Mouse (Mus musculus) cerebellum, adult 11-12 months (tissue): ENCODE data around the gene Mfsd2a.

ENCODE experiments used
- DNase-seq: peaks from one replicate; pipeline ENCODE4 v3.0.0; 2022

Mfsd2a gene

DNA sequence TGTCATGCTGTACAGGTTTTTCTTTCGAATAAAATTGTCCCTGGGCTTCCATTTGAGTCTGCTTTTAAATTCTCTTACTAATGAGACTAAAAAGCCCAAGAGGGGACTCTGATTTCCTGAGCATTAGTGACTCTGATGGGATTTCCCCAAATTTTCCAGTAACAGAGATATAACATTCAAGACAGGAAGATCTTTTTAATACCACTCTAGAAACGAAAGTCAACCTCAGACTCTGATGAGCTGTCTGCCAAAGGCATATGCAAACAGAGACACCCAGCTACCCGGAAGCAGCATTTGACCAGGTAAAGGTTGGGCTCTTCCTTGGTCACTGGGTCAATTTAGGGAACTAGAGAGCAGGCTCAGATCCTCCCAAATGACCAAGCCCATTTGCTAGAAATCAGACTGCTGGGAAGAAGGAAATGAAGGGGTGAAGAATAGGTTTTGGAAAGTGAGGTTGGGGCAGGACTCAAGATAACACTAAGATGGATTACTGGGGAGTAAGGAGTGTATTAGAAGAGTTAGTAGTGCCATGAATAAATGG is 27.9 kb downstream of the Mfsd2a start:
- DNase-seq, result no peak

GRCm38 (mm10) chr4:122932239-122932978 is 28.6 kb downstream of the Mfsd2a start:
- no peak for DNase-seq

DNA sequence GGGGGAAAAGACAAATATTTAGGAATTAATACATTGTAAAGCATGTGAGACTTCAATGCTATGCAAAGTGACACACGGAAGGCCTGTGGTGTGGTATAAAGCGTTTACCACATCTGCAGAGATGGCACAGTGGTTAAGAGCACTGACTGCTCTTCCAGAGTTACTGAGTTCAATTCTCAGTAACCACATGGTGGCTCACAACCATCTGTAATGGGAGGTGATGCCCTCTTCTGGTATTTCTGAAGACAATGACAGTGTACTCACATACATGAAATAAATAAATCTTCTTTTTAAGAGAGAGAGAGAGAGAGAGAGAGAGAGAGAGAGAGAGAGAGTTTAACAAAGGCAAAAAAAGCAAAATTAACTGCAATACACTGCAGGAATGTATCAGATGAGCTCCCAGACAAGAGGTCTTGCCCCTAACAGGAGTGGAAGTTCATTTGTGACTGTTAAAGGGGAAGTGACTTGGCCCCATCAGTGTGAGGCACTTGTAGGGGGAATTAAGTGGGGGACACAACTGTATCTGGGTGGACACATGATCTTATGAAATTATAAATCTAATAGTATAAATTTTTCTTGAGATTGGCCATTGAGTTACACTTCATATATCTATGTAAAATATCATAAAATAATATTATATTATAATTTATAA is 29.9 kb downstream of the Mfsd2a start:
- no peak for DNase-seq

- no peak for DNase-seq
These were observed 37.3 kb downstream of the Mfsd2a start for GRCm38 (mm10) chr4:122923392-122924344.

- DNase-seq, result no peak
These were observed 38.1 kb downstream of the Mfsd2a start for GRCm38 (mm10) chr4:122922841-122923240.

GRCm38 (mm10) chr4:122915985-122916384 is 45.0 kb downstream of the Mfsd2a start:
- DNase-seq, result no peak

- DNase-seq, result no peak
These were observed 46.8 kb downstream of the Mfsd2a start for GRCm38 (mm10) chr4:122914186-122914585.

- DNase-seq, result no peak
These were observed 48.4 kb downstream of the Mfsd2a start for GRCm38 (mm10) chr4:122912613-122913012.

- DNase-seq, result no peak
These were observed 50.4 kb downstream of the Mfsd2a start for GRCm38 (mm10) chr4:122910577-122910976.

- DNase-seq, result no peak
These were observed 51.3 kb downstream of the Mfsd2a start for GRCm38 (mm10) chr4:122909572-122910189.

DNA sequence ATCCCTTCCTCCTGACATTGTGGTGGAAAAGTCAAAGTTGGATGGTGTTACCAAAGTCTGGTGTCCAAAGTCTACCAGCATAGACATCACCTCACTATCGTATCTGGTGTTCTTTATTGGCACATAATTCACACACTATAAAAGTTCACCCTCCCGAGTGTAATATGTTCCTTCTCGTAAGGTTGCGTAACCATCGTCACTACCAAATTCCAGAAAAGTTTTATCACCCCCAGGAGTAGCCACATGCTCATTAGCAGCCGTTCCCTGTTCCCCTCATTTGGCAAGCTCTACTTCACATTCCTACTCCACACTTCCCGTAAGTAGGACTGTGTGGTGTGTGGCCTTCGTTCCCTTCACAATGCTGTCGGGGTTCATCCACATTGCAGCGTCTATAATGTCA is 55.6 kb downstream of the Mfsd2a start:
- DNase-seq, result no peak

DNA sequence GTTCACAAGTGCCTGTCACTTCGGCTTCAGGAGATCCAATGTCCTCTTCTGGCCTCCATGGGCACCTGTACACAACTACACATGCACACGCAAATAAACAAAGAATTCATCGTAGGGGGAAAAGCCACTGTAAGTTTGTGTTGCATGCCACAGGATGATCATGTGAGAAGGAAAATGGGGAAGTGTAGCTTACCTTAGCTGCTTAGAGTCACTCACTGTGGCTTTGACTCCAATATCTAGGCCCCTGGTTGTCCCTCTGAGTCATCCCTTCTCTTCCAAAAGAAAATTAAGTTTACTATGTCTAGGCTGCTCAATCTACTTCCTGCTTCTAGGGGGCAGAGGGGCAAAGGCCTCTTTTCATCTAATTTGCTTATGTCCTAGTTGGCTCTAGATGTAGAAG is 57.3 kb downstream of the Mfsd2a start:
- DNase-seq, result no peak

- DNase-seq, result no peak
These were observed 58.8 kb downstream of the Mfsd2a start for GRCm38 (mm10) chr4:122902156-122902555.

DNA sequence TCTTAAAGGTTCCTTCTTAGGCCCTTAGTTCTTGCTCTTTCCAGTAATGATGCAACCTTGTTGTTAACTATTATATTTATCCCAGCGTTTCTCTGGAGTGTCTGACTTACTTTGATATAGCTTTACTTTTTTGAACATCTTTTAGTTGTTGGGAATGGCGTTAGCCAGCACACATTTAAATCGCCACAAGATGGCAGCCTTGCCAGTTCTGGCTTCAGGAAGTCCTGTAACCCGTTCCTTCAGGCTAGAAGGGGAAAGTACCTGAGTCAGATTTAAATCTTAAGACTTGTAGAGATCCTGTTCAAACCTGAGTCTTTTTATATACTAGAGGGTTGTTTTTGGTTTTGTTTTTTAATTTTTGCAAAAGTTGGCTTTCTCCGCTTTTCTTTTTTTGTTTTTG is 62.7 kb downstream of the Mfsd2a start:
- DNase-seq, result no peak

DNA sequence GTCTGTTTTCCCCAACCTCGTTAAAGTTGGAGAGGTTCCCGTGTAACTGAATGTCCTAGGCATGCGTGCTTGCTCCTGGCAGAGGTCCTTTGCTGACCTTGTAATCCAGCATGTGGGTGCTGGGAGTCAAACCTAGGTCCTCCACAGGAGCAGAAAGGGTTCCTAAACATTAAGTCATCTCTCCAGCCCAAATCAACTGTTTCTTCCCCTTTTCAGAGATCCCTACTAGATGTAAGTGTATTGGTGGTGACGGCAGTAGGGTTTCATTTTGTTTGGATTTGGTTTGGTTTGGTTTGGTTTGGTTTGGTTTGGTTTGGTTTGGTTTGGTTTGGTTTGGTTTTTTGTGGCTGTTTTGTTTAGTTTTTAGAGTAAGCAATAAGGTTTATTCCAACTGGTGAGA is 63.2 kb downstream of the Mfsd2a start:
- no peak for DNase-seq
